Mouse (Mus musculus) stomach, embryonic 14.5 days (tissue): ENCODE data around the gene Gm13277. TPM values are rescaled to one million over a fixed set of nuclear protein-coding genes. Genes with fewer than 3 reads are reported as not detected.
"Not testable (repeated sequence)": the region's sequence is repeated elsewhere in the genome, so short reads cannot be mapped to it uniquely, and the experiment has no call there.

Experiments used
- ATAC-seq: fragments of 200-750 bp; cut with Nextera tagmentation; 2 replicates; pipeline ENCODE4 v1.8.0; 2017; ENCODE audit warnings: low read depth, moderate TSS enrichment; ENCODE audit not compliant: insufficient number of reproducible peaks, insufficient read depth, low FRiP score
- H3K27ac ChIP-seq: fragments of 300-500 bp; sonication (generic); 2 replicates; pipeline ENCODE4 v1.5.1; 2014; ENCODE audit warnings: mild to moderate bottlenecking, low read length, moderate library complexity, mixed read lengths
- H3K27me3 ChIP-seq: fragments of 300-500 bp; sonication (generic); 2 replicates; pipeline ENCODE4 v1.6.1; 2014; ENCODE audit warnings: low read length, control low read depth, mixed read lengths; ENCODE audit not compliant: control insufficient read depth, insufficient read depth
- H3K36me3 ChIP-seq: fragments of 300-500 bp; sonication (generic); 2 replicates; pipeline ENCODE4 v1.6.1; 2014; ENCODE audit warnings: mild to moderate bottlenecking, control low read depth, low read length, moderate library complexity, mixed read lengths; ENCODE audit not compliant: control insufficient read depth, insufficient read depth
- H3K4me1 ChIP-seq: fragments of 300-500 bp; sonication (generic); 2 replicates; pipeline ENCODE4 v1.6.1; 2014; ENCODE audit warnings: low read length, control low read depth, mixed read lengths; ENCODE audit not compliant: control insufficient read depth, insufficient read depth
- H3K4me2 ChIP-seq: fragments of 300-500 bp; sonication (generic); replicated peaks from 2 replicates; pipeline ENCODE4 v1.6.1; 2014; ENCODE audit warnings: low read depth, low read length, control low read depth
- H3K4me3 ChIP-seq: fragments of 300-500 bp; sonication (generic); 2 replicates; pipeline ENCODE4 v1.5.1; 2014; ENCODE audit warnings: low read depth, low read length, control low read depth
- H3K9ac ChIP-seq: fragments of 300-500 bp; sonication (generic); replicated peaks from 2 replicates; pipeline ENCODE4 v1.6.1; 2014; ENCODE audit warnings: low read depth, mild to moderate bottlenecking, control low read depth, low read length, moderate library complexity, mixed read lengths
- H3K9me3 ChIP-seq: fragments of 300-500 bp; sonication (generic); 2 replicates; pipeline ENCODE4 v1.6.1; 2016; ENCODE audit warnings: low read depth, low read length, control low read depth; ENCODE audit not compliant: control insufficient read depth
- WGBS: fragments of 180-500 bp; shearing (Covaris S2); extraction: QIAGEN DNeasy Blood & Tissue Kit; methylation state at CpG from one replicate; pipeline ENCODE4 v1.1.7; 2014; 5-methylcytosine and 5-hydroxymethylcytosine counted together
- polyA plus RNA-seq: library from polyadenylated mRNA; unstranded; fragments of >200 nt; fragmentation: Nextera tagmentation; extraction: Ambion mirVana; gene quantifications from 2 replicates; pipeline ENCODE4 v1.2.1, GENCODE M21; 2014

The Gm13277 gene
- polyA plus RNA-seq, 1 experiment from 2014 or later = not detected

- Histone ChIP-seq H3K4me3 (peak overlapping the region; percentile 42), H3K4me2 (peak overlapping the region; percentile 61), H3K27ac (peak overlapping the region; percentile 93)
- ATAC-seq = peak; percentile 99
- H3K9me3 ChIP-seq, H3K27me3 ChIP-seq, H3K9ac ChIP-seq, H3K36me3 ChIP-seq, H3K4me1 ChIP-seq: not testable (repeated sequence)
- WGBS = 0% methylated on average over 11 of the region's 21 CpGs
Measured at GRCm38 (mm10) chr4:88757628-88758031, 30.8 kb upstream of the Gm13277 start.

GRCm38 (mm10) chr4:88758751-88759150, 29.7 kb upstream of the Gm13277 start:
- not testable (repeated sequence) for H3K4me1 ChIP-seq, H3K27me3 ChIP-seq, H3K36me3 ChIP-seq, ATAC-seq, H3K9ac ChIP-seq, H3K4me3 ChIP-seq, H3K9me3 ChIP-seq, H3K4me2 ChIP-seq, H3K27ac ChIP-seq
- 85% methylated on average over 9 of the region's 9 CpGs for WGBS

DNA sequence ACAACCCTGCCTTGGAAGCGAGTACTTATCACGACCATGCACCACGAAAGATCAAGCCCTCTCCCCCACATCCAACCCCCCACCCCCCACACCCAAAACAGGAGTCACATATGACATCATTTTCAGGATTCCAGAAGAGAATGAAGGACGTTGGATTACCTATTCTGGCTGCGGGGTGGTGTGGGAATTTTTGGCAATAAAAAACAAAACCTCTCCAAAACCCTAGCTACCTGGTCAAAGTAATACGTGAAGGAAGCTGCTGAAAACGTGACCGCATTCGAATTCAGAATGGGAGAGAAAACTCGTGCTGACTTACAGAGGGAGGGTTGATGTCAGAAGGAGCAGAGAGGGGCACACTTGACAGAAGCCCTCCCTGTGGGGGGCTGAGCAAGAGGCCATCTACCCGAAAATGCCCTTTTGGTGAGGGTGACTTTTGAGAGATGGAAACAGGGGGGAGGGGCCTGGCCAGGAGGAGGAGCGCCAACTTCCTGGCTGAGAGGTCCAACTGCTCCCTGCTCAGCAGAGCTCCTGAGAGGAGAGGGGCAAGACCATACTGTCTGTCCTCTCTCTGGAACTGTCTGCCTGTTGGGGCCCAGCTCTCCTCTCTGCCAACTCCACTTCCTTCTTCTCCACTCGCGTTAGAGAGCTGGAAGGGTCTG, 28.7 kb upstream of the Gm13277 start, which contains the start of gene Gm13283:
Gm13283 (plus strand) TSS at position 510 of the 659 bp plus-strand sequence.
- not testable (repeated sequence) for H3K36me3 ChIP-seq, H3K27ac ChIP-seq, H3K9ac ChIP-seq, ATAC-seq, H3K27me3 ChIP-seq, H3K9me3 ChIP-seq, H3K4me1 ChIP-seq
- Histone ChIP-seq H3K4me2 (peak within 1 kb of the TSS; percentile 30), H3K4me3 (peak within 1 kb of the TSS; percentile 16; the same call in 1 of the 2 replicates)
- WGBS = 24% methylated on average over 8 of the region's 14 CpGs

DNA sequence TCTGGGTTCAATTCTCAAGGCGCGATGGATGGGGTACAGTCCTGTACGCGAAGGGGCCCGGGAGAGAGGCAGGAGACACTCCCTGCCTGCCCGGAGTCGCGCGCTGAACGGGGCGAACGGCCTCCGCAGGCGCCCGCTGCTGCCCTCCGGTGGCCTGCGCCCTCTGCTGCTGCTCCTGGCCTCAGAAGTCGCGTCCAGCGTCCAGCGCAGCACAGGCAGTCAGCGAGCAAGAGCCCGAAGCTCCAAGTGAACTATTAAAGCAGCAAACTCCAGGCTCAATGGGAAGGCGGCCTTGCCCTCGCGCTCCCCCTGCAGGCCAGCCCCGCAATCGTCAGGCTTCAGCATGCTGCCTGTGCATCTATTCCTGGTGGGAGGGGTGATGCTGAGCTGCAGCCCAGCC, 28.0 kb upstream of the Gm13277 start:
- peak overlapping the region; percentile 16; the same call in 1 of the 2 replicates for H3K4me3 ChIP-seq
- not testable (repeated sequence) for H3K36me3 ChIP-seq, H3K27ac ChIP-seq, H3K27me3 ChIP-seq, ATAC-seq, H3K4me1 ChIP-seq, H3K9me3 ChIP-seq, H3K9ac ChIP-seq
- WGBS = 0% methylated on average over 21 of the region's 28 CpGs
- H3K4me2 ChIP-seq = peak overlapping the region; percentile 30

GRCm38 (mm10) chr4:88761776-88762175, 26.7 kb upstream of the Gm13277 start:
- not testable (repeated sequence) for H3K9ac ChIP-seq, H3K27me3 ChIP-seq, H3K9me3 ChIP-seq, H3K27ac ChIP-seq, H3K4me3 ChIP-seq, H3K4me2 ChIP-seq, H3K4me1 ChIP-seq, ATAC-seq, H3K36me3 ChIP-seq
- 65% methylated on average over 6 of the region's 8 CpGs for WGBS

- H3K27me3 ChIP-seq, H3K9ac ChIP-seq, H3K4me2 ChIP-seq, H3K9me3 ChIP-seq, H3K27ac ChIP-seq, H3K36me3 ChIP-seq, H3K4me1 ChIP-seq, H3K4me3 ChIP-seq, ATAC-seq: not testable (repeated sequence)
- 64% methylated on average over 9 of the region's 9 CpGs for WGBS
Measured at GRCm38 (mm10) chr4:88762341-88762740, 26.1 kb upstream of the Gm13277 start.

DNA sequence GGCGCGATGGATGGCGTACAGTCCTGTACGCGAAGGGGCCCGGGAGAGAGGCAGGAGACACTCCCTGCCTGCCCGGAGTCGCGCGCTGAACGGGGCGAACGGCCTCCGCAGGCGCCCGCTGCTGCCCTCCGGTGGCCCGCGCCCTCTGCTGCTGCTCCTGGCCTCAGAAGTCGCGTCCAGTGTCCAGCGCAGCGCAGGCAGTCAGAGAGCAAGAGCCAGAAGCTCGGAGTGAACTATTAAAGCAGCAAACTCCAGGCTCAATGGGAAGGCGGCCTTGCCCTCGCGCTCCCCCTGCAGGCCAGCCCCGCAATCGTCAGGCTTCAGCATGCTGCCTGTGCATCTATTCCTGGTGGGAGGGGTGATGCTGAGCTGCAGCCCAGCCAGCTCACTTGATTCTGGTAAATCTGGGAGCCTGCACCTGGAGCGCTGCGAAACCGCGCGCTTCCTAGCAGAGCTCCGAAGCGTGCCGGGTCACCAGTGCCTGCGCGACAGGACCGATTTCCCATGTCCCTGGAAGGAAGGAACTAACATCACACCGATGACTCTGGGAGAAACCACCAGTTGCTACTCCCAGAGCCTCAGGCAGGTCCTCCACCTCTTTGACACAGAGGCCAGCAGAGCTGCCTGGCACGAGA, 24.9 kb upstream of the Gm13277 start:
- Histone ChIP-seq H3K27ac (peak overlapping the region; percentile 27; the same call in 1 of the 2 replicates), H3K4me2 (peak overlapping the region; percentile 35; the same call in 1 of the 2 replicates), H3K4me3 (peak overlapping the region; percentile 17; the same call in 1 of the 2 replicates)
- not testable (repeated sequence) for H3K36me3 ChIP-seq, ATAC-seq, H3K4me1 ChIP-seq, H3K27me3 ChIP-seq, H3K9ac ChIP-seq, H3K9me3 ChIP-seq
- 5% methylated on average over 23 of the region's 42 CpGs for WGBS

GRCm38 (mm10) chr4:88773534-88773933, 14.9 kb upstream of the Gm13277 start, which contains the start of gene Gm13290:
Gene Gm13290 (plus strand): TSS chr4:88773834.
- not testable (repeated sequence) for H3K4me3 ChIP-seq, H3K27ac ChIP-seq, H3K36me3 ChIP-seq, H3K9ac ChIP-seq, H3K4me1 ChIP-seq, H3K9me3 ChIP-seq, H3K27me3 ChIP-seq, ATAC-seq, H3K4me2 ChIP-seq
- no CpG with 5 or more reads among the region's 32 CpGs for WGBS
